8 mouse cellular contexts compared by ENCODE assay signal in the genomic region with DNA sequence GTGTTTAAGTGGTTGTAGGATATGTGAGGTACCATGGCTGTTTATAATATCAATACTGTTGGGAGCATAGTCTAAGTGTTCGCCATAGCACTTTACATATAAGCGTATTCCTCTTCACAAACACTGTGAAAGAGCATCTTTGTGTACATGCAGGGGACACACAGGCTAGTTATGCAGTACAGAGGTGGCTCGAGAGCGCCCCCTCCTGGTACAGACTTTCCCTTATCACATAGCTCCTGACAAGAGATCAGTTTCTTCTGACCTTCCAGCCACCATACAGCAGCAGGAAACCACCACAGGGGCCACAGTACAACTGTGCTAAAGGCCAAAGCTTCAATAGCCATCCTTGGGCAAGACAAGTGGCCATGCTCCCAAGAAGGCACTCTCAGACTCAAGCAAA. TPM values are rescaled to one million over a fixed set of nuclear protein-coding genes. Genes with fewer than 3 reads are reported as not detected.
DNase-seq lines count a peak whose midpoint lies in the region; ATAC-seq and TF ChIP-seq lines count a peak whose summit lies in the region.

No protein-coding gene starts in this region.

- no peaks in the 10 kb centered on the region for H3K9me3 ChIP-seq in heart, embryonic 11.5 days (replicated peaks; ENCODE audit: control insufficient read depth, low read length)
- no peaks in the 10 kb centered on the region for H3K9me3 ChIP-seq in forebrain, postnatal 0 days (ENCODE audit: low read length)

- peak; percentile 78 for TF ChIP-seq CTCF in heart, adult 2 months (IDR thresholded peaks at IDR 0.05)
- TF ChIP-seq CTCF in forebrain, postnatal 0 days (IDR thresholded peaks at IDR 0.05; ENCODE audit: low read depth): peak; percentile 74

- peak; percentile 49 to 70 for DNase-seq in heart, adult 2 months
- peak; percentile 86 for DNase-seq in CD4-positive, CD25-positive, alpha-beta regulatory T cell, adult 2 months (ENCODE audit: low read depth, low spot score)
- peak; percentile 79 for DNase-seq in brain, adult 2 months (ENCODE audit: low read depth, low spot score)
- peak; percentile 64 for DNase-seq in forebrain, postnatal 0 days
- peak; percentile 82 for DNase-seq in layer of hippocampus, adult 11-12 months (ENCODE audit: low spot score)
- peak; percentile 71 for DNase-seq in lung, postnatal 14 days
- DNase-seq in spleen, postnatal 4 days (ENCODE audit: low spot score in 2 of 2): peak; percentile 76 to 91

- no peak overlapping the region for H3K9ac ChIP-seq in heart, adult 2 months (ENCODE audit: low read depth, low read length)
- no peak overlapping the region for H3K9ac ChIP-seq in heart, embryonic 11.5 days (ENCODE audit: low read depth, low read length)
- H3K9ac ChIP-seq in forebrain, postnatal 0 days: no peak overlapping the region

- H3K36me3 ChIP-seq in heart, adult 2 months (ENCODE audit: control insufficient read depth, insufficient read depth, low read length): no peaks in the 10 kb centered on the region
- H3K36me3 ChIP-seq in heart, embryonic 11.5 days (ENCODE audit: control insufficient read depth, insufficient read depth, low read length): peaks cover 51% of the 10 kb centered on the region
- peaks cover 94% of the 10 kb centered on the region for H3K36me3 ChIP-seq in forebrain, postnatal 0 days (ENCODE audit: insufficient read depth)

- WGBS in heart, adult 2 months: 53% methylated on average over 4 of the region's 4 CpGs
- WGBS in heart, embryonic 11.5 days (ENCODE audit: insufficient replicate concordance): 53% methylated on average over 4 of the region's 4 CpGs
- WGBS in forebrain, postnatal 0 days: 36% methylated on average over 4 of the region's 4 CpGs

- no peak overlapping the region for H3K4me3 ChIP-seq in heart, adult 2 months
- no peak overlapping the region for H3K4me3 ChIP-seq in heart, embryonic 11.5 days (ENCODE audit: low read depth, low read length)
- no peak overlapping the region for H3K4me3 ChIP-seq in forebrain, postnatal 0 days (ENCODE audit: low read depth, low read length)

- H3K27ac ChIP-seq in heart, adult 2 months: no peak overlapping the region
- no peak overlapping the region for H3K27ac ChIP-seq in heart, embryonic 11.5 days (ENCODE audit: low read depth, low read length)
- no peak overlapping the region for H3K27ac ChIP-seq in forebrain, postnatal 0 days (ENCODE audit: low read depth, low read length)

- no peak for ATAC-seq in heart, embryonic 11.5 days (replicated peaks; ENCODE audit: insufficient number of reproducible peaks, low FRiP score, low TSS enrichment)
- ATAC-seq in forebrain, postnatal 0 days: 0 out of 2 replicates have a peak, but pooled peaks have one; percentile 54

- no peaks in the 10 kb centered on the region for H3K79me2 ChIP-seq in heart, adult 2 months (replicated peaks; ENCODE audit: control insufficient read depth, insufficient read depth, low read length)

- H3K4me1 ChIP-seq in heart, adult 2 months (ENCODE audit: control insufficient read depth, insufficient read depth, low read length): no peaks in the 10 kb centered on the region; the same call in 1 of the 2 replicates
- no peaks in the 10 kb centered on the region for H3K4me1 ChIP-seq in heart, embryonic 11.5 days (ENCODE audit: control insufficient read depth, insufficient read depth, low read length)
- no peaks in the 10 kb centered on the region for H3K4me1 ChIP-seq in forebrain, postnatal 0 days (ENCODE audit: insufficient read depth)

- H3K27me3 ChIP-seq in heart, adult 2 months (ENCODE audit: control insufficient read depth, insufficient read depth, low read length): no peaks in the 10 kb centered on the region
- H3K27me3 ChIP-seq in heart, embryonic 11.5 days (ENCODE audit: control insufficient read depth, insufficient read depth, low read length): no peaks in the 10 kb centered on the region
- H3K27me3 ChIP-seq in forebrain, postnatal 0 days (ENCODE audit: insufficient read depth, low read length): no peaks in the 10 kb centered on the region

- TF ChIP-seq POLR2A in heart, adult 2 months (IDR thresholded peaks at IDR 0.05; ENCODE audit: insufficient read depth, low read depth, low read length): no peak

- H3K4me2 ChIP-seq in heart, embryonic 11.5 days: no peak overlapping the region
- H3K4me2 ChIP-seq in forebrain, postnatal 0 days (ENCODE audit: low read depth): no peak overlapping the region

- intact Hi-C loops in heart, adult 2 months (cut with DNase I): loop anchor here (1.0 to 10.0 kb wide), 2 partner anchors 100 to 553 kb away; no protein-coding TSS in a partner anchor

- no peak for TF ChIP-seq EP300 in heart, adult 2 months (IDR thresholded peaks at IDR 0.05; ENCODE audit: insufficient read depth, low read depth, low read length)

RNA-seq across cellular contexts. Expression of a gene that starts 10.6 kb away (rescaled TPM):
- 1 to 10 TPM; 9.8 to 9.9 TPM for total RNA-seq in heart, adult 2 months (2021)
- 36.1 and 43.3 TPM in 2 replicates for polyA plus RNA-seq in heart, adult 2 months (2012; rRNA removed)
- 63.7 and 71.9 TPM in 2 replicates for polyA plus RNA-seq in heart, embryonic 11.5 days (2014; fragmentation: Nextera tagmentation; extraction: Ambion mirVana)
- total RNA-seq in forebrain, postnatal 0 days (2014; rRNA removed): 59.9 and 78.4 TPM in 2 replicates
- polyA plus RNA-seq in forebrain, postnatal 0 days (2015; fragmentation: Nextera tagmentation; extraction: Ambion mirVana): 76.0 and 95.9 TPM in 2 replicates

RNA-seq across cellular contexts. Expression of a gene that starts 12.4 kb away (rescaled TPM):
- total RNA-seq in heart, adult 2 months (2021): 10 to 100 TPM; 11.4 to 11.8 TPM
- 8.5 and 15.8 TPM in 2 replicates for polyA plus RNA-seq in heart, adult 2 months (2012; rRNA removed)
- 23.8 and 24.0 TPM in 2 replicates for polyA plus RNA-seq in heart, embryonic 11.5 days (2014; fragmentation: Nextera tagmentation; extraction: Ambion mirVana)
- 12.1 and 14.9 TPM in 2 replicates for total RNA-seq in forebrain, postnatal 0 days (2014; rRNA removed)
- polyA plus RNA-seq in forebrain, postnatal 0 days (2015; fragmentation: Nextera tagmentation; extraction: Ambion mirVana): 22.0 and 23.3 TPM in 2 replicates

RNA-seq across cellular contexts. Expression of a gene that starts 12.6 kb away (rescaled TPM):
- under 1 TPM; 0.84 TPM for total RNA-seq in heart, adult 2 months (2021)
- 0.74 and 1.3 TPM in 2 replicates for polyA plus RNA-seq in heart, adult 2 months (2012; rRNA removed)
- polyA plus RNA-seq in heart, embryonic 11.5 days (2014; fragmentation: Nextera tagmentation; extraction: Ambion mirVana): 1.0 and 1.3 TPM in 2 replicates
- 2.4 and 3.5 TPM in 2 replicates for total RNA-seq in forebrain, postnatal 0 days (2014; rRNA removed)
- 2.2 and 3.6 TPM in 2 replicates for polyA plus RNA-seq in forebrain, postnatal 0 days (2015; fragmentation: Nextera tagmentation; extraction: Ambion mirVana)
